Mouse (Mus musculus) intestine, postnatal 0 days (tissue): ENCODE data around the gene Lrrc18. TPM values are rescaled to one million over a fixed set of nuclear protein-coding genes. Genes with fewer than 3 reads are reported as not detected.
A peak's percentile ranks its signal among the peaks of the same experiment; 100 is the strongest.

ENCODE experiments used
- ATAC-seq: fragments of 200-750 bp; cut with Nextera tagmentation; 2 replicates; pipeline ENCODE4 v1.8.0; 2017; ENCODE audit warnings: mild to moderate bottlenecking, moderate TSS enrichment, moderate library complexity
- H3K27ac ChIP-seq: fragments of 300-500 bp; sonication (generic); 2 replicates; pipeline ENCODE4 v1.5.1; 2014; ENCODE audit warnings: mild to moderate bottlenecking, low read depth, low read length, moderate library complexity
- H3K27me3 ChIP-seq: fragments of 300-500 bp; sonication (generic); replicated peaks from 2 replicates; pipeline ENCODE4 v1.6.1; 2014; ENCODE audit warnings: low read length, mixed read lengths; ENCODE audit not compliant: control insufficient read depth, insufficient read depth
- H3K36me3 ChIP-seq: fragments of 300-500 bp; sonication (generic); 2 replicates; pipeline ENCODE4 v1.6.1; 2014; ENCODE audit warnings: mild to moderate bottlenecking, moderate library complexity; ENCODE audit not compliant: control insufficient read depth, insufficient read depth
- H3K4me1 ChIP-seq: fragments of 300-500 bp; sonication (generic); replicated peaks from 2 replicates; pipeline ENCODE4 v1.6.1; 2014; ENCODE audit warnings: antibody characterized with exemption, low read length, mixed read lengths; ENCODE audit not compliant: control insufficient read depth, insufficient read depth
- H3K4me2 ChIP-seq: fragments of 300-500 bp; sonication (generic); replicated peaks from 2 replicates; pipeline ENCODE4 v1.6.1; 2014; ENCODE audit warnings: low read depth, mild to moderate bottlenecking, moderate library complexity
- H3K4me3 ChIP-seq: fragments of 300-500 bp; sonication (generic); 2 replicates; pipeline ENCODE4 v1.5.1; 2014; ENCODE audit warnings: low read depth, low read length
- H3K9ac ChIP-seq: fragments of 300-500 bp; sonication (generic); 2 replicates; pipeline ENCODE4 v1.6.1; 2014; ENCODE audit warnings: mild to moderate bottlenecking, low read depth, low read length
- H3K9me3 ChIP-seq: fragments of 300-500 bp; sonication (generic); 2 replicates; pipeline ENCODE4 v1.6.1; 2016; ENCODE audit warnings: mixed run types; ENCODE audit not compliant: control insufficient read depth
- CTCF ChIP-seq: sonication (generic); IDR thresholded peaks from 2 replicates; pipeline ENCODE4 v1.5.1; 2016; ENCODE audit warnings: low read depth, mild to moderate bottlenecking, control low read depth, antibody characterized with exemption, moderate library complexity
- WGBS: fragments of 180-500 bp; shearing (Covaris S2); extraction: QIAGEN DNeasy Blood & Tissue Kit; methylation state at CpG from one replicate; pipeline ENCODE4 v1.1.7; 2014; 5-methylcytosine and 5-hydroxymethylcytosine counted together
- polyA plus RNA-seq: library from polyadenylated mRNA; unstranded; fragments of >200 nt; fragmentation: Nextera tagmentation; extraction: Ambion mirVana; gene quantifications from 2 replicates; pipeline ENCODE4 v1.2.1, GENCODE M21; 2015

Gene Lrrc18
- polyA plus RNA-seq, 1 experiment from 2014 or later: 0.14 TPM

DNA sequence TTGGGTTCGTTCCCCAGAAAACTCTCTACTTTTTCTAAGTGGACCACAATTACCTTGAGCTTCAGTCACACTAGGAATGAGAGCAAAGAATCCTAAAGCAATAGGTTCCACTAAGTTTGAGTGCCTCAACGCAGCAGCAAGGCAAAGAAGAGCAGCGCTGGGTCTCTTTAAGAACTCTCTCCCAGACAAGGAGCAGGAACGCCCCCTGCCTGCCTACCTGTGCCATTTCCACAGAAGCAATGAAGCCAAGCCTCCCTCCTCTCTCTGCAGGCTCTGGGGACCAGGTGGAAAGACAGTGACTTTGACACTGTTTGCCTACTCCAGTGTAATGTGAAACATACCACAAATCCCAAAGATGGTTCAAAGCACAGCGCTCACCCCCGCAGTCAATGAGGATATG is 42.2 kb downstream of the Lrrc18 start:
- Histone ChIP-seq H3K4me3 (no peak overlapping the region), H3K4me1 (no peaks in the 10 kb centered on the region), H3K9ac (no peak overlapping the region), H3K27ac (no peak overlapping the region), H3K36me3 (no peaks in the 10 kb centered on the region), H3K27me3 (no peaks in the 10 kb centered on the region), H3K9me3 (no peaks in the 10 kb centered on the region), H3K4me2 (no peak overlapping the region)
- 30% methylated on average over 6 of the region's 6 CpGs for WGBS
- ATAC-seq: no peak
- TF ChIP-seq CTCF: peak; percentile 78

DNA sequence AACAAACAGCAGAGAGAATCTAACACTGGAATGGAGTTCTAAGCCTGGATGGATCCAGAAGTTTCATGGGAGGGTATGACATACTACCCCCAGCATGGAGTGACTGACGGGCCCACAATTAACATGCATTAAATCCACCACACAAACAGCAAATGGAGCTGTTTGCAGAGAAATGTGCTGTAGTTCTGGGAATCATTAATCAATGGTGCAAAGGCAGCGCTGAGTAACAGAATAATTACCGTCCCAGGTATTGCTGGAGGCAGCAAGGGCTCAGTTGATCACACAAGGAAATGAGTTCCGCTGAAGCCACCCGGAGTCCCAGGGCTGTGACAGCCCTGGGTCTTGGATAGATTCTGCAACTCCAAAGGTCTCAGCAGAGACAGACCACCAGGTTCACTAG is 44.2 kb downstream of the Lrrc18 start:
- ATAC-seq: no peak
- Histone ChIP-seq H3K4me2 (no peak overlapping the region), H3K27ac (no peak overlapping the region), H3K9me3 (no peaks in the 10 kb centered on the region), H3K4me1 (no peaks in the 10 kb centered on the region), H3K27me3 (no peaks in the 10 kb centered on the region), H3K9ac (no peak overlapping the region), H3K36me3 (no peaks in the 10 kb centered on the region), H3K4me3 (no peak overlapping the region)
- no peak for TF ChIP-seq CTCF
- WGBS: 61% methylated on average over 5 of the region's 5 CpGs

DNA sequence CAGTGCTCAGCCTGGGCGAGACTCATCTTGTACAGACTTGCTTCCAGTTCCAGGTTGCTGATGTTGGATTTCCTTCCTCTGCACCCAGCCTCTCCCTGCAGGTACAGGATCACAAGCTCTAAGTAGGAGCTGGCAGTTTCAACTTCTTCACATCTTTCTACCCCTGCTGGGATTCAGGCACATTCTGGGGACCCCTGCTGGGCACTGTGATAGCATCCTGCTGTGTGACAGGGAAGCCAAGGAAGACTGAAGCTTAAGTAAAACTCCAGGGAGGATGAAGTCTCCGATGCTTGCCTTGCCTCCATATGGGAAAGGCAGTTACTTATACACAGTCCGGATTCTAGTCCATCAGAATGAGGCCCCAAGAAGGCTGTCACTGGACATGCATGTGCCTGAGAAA is 45.6 kb downstream of the Lrrc18 start:
- Histone ChIP-seq H3K4me2 (no peak overlapping the region), H3K36me3 (no peaks in the 10 kb centered on the region), H3K4me3 (no peak overlapping the region), H3K9ac (no peak overlapping the region), H3K27ac (no peak overlapping the region), H3K9me3 (no peaks in the 10 kb centered on the region), H3K27me3 (no peaks in the 10 kb centered on the region), H3K4me1 (no peaks in the 10 kb centered on the region)
- ATAC-seq: no peak
- peak; percentile 43 for TF ChIP-seq CTCF
- WGBS: 46% methylated on average over 3 of the region's 3 CpGs

DNA sequence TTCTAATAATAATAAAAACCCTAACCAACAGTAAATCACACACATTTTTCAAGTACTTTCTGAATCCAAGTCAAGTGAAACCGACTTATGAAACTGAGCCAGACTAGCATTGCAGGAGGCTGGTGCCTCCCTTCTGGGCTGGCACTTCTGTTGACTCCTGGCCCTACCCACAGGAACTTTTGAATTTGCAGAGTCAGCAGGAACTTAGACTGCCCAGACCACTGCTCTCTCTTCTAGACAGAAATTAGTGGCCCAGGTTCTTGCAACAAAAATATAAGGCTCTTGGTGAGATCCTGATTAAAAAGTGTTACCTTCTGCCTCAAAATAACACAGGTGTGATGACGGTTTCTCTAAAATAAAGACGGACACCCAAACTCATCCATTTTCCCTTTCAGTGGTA is 54.0 kb downstream of the Lrrc18 start:
- no peak overlapping the region for H3K4me3 ChIP-seq
- no peaks in the 10 kb centered on the region for H3K27me3 ChIP-seq
- H3K9me3 ChIP-seq: no peaks in the 10 kb centered on the region
- no peaks in the 10 kb centered on the region for H3K4me1 ChIP-seq
- H3K4me2 ChIP-seq: no peak overlapping the region
- H3K9ac ChIP-seq: no peak overlapping the region
- no peak for TF ChIP-seq CTCF
- no peak overlapping the region for H3K27ac ChIP-seq
- no peaks in the 10 kb centered on the region for H3K36me3 ChIP-seq
- 85% methylated on average over 3 of the region's 3 CpGs for WGBS
- no peak for ATAC-seq

DNA sequence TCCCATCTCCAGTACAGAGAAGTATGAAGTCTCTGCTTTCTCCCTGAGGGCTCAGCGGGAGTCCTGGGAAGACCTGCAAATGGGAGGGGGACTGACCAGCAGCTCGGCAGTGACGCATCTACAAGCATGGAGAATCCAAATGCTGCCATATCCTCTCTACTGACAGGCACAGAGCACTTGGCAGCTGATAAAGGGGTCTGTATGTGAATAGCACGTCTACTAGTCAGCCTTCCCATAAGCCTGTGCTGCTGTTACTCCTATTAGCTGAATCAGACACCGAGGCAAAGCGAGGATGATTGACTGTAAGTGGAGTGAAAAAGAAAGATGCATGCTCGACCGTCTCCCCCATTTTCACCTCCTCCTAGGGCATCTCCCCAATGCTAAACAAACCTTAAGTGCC is 62.3 kb downstream of the Lrrc18 start:
- Histone ChIP-seq H3K4me2 (no peak overlapping the region), H3K27me3 (no peaks in the 10 kb centered on the region), H3K9me3 (no peaks in the 10 kb centered on the region), H3K27ac (no peak overlapping the region), H3K4me1 (no peaks in the 10 kb centered on the region), H3K36me3 (no peaks in the 10 kb centered on the region), H3K4me3 (no peak overlapping the region), H3K9ac (no peak overlapping the region)
- no peak for ATAC-seq
- TF ChIP-seq CTCF: no peak
- 71% methylated on average over 8 of the region's 8 CpGs for WGBS

DNA sequence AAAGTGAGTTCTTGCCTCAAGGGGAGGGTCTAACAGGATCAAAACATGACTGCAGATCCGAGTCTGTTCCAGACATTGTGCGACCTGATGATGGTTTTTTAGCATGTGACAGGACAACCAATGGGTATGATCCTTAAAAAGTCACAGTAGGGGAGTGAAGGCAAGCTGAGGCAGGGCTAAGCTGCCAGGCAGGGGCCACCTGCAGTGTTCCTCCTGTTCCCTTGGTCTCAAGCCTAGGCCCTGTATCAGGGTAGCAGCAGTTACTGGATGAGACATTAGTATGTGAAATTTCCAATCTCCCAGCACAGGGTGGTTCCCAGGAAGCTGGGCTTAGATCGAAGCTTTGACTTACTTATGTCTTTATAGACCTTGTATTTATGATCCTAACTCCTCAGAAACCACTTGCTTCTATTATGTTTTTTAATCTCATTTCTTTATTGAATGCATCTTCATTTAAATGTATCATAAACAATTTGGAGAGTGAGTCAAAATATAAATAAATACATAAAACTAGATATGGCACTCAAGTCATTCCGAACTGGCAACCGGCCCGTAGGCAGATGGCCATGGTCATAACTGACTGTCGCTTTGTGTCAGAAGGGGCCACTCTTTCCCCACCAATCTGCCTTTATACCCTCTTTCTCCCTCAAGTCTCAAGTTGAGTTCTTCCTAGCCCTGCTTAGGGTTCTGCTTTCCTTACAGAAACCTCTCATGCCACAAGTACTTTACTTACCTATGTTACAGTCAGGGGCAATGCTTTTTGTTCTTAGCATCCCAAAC is 67.9 kb downstream of the Lrrc18 start:
- no peaks in the 10 kb centered on the region for H3K27me3 ChIP-seq
- H3K36me3 ChIP-seq: no peaks in the 10 kb centered on the region
- WGBS: 81% methylated on average over 7 of the region's 7 CpGs
- H3K9ac ChIP-seq: no peak overlapping the region
- no peak for TF ChIP-seq CTCF
- H3K4me1 ChIP-seq: no peaks in the 10 kb centered on the region
- no peaks in the 10 kb centered on the region for H3K9me3 ChIP-seq
- H3K27ac ChIP-seq: no peak overlapping the region
- no peak overlapping the region for H3K4me3 ChIP-seq
- no peak overlapping the region for H3K4me2 ChIP-seq
- no peak for ATAC-seq
